Mouse (Mus musculus): Measurements from ENCODE around the gene Polr3f.
A peak's percentile ranks its signal among the peaks of the same experiment; 100 is the strongest.

The Polr3f gene

GRCm38 (mm10) chr2:144526981-144527820 is at the start of gene Polr3f, which contains the start of gene Dzank1:
TSS of gene Polr3f (plus strand) at chr2:144527718.
TSS of gene Dzank1 (minus strand) at chr2:144527414.
- DNase-seq (ENCODE audit: extremely low read depth, low read depth), result peak; percentile 93

DNA sequence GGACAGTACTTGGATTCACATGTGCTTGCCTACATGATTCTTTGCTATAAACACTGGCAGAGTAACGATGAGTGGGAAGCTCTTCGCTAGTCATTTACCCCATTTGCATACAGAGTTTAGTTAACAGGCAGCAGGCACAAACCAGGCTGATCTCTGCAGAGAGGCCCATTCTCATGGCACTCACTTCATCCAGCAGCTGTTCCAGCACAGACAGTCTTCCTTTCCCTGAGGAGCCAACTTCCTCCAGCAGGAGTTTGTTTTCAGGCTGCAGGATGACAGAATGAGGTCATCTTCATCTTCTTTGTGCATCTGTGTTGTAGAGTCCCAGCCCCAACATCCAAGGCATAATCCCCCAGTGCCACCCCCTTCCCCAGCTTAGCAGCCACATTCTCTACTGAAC is 48.1 kb upstream of the Polr3f start:
- no peak for DNase-seq (ENCODE audit: extremely low read depth, low read depth)

- DNase-seq (ENCODE audit: extremely low read depth, low read depth), result no peak
These were observed 43.4 kb upstream of the Polr3f start for GRCm38 (mm10) chr2:144484084-144484483.

GRCm38 (mm10) chr2:144485439-144485838 is 42.1 kb upstream of the Polr3f start:
- DNase-seq (ENCODE audit: extremely low read depth, low read depth), result no peak

GRCm38 (mm10) chr2:144487476-144487875 is 40.0 kb upstream of the Polr3f start:
- no peak for DNase-seq (ENCODE audit: extremely low read depth, low read depth)

DNA sequence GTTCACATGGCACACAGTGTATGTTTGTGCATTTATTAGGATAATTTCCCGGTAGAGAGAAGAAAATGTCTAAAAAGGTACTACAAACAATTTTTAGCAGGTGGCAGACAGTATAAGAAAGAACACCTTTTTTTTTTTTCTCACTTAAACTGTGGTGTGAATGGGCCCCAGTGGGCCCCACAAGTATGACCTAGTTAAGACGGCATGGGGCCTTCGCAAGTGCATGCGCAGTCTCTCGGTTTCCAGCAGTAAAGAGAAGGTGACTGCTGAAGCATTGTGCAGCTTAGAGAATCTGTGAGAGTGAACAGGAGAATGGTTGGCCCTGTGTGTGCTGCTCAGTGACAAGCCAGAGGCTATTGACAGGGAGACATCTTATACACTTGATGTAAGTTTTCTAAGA is 38.2 kb upstream of the Polr3f start:
- DNase-seq (ENCODE audit: extremely low read depth, low read depth), result no peak

- no peak for DNase-seq (ENCODE audit: extremely low read depth, low read depth)
These were observed 25.4 kb upstream of the Polr3f start for GRCm38 (mm10) chr2:144502134-144502533.

GRCm38 (mm10) chr2:144514619-144515018 is 12.9 kb upstream of the Polr3f start:
- no peak for DNase-seq (ENCODE audit: extremely low read depth, low read depth)

- DNase-seq (ENCODE audit: extremely low read depth, low read depth), result no peak
These were observed 7.7 kb upstream of the Polr3f start for GRCm38 (mm10) chr2:144519772-144520171.

DNA sequence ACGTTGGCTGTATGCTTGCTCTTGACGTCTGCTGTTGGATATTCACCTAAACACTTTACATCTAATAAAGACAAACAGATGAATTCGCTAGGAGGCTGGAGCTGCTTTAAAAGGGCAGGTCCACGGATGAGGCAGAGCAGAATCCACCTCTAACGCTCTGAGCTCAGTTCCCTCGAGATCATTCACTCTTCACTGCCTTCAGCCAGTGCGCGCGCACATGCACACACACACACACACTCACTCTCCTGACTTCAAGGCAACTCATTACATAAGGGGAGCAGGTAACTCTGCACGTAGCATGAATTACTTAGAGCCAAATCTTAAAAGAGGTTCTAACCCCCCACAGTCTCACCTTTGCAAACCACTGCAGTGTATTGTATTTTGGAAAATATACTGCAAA is 1.7 kb upstream of the Polr3f start:
- no peak for DNase-seq (ENCODE audit: extremely low read depth, low read depth)

GRCm38 (mm10) chr2:144527821-144528174 is 280 bp downstream of the Polr3f start:
- no peak for DNase-seq (ENCODE audit: extremely low read depth, low read depth)

DNA sequence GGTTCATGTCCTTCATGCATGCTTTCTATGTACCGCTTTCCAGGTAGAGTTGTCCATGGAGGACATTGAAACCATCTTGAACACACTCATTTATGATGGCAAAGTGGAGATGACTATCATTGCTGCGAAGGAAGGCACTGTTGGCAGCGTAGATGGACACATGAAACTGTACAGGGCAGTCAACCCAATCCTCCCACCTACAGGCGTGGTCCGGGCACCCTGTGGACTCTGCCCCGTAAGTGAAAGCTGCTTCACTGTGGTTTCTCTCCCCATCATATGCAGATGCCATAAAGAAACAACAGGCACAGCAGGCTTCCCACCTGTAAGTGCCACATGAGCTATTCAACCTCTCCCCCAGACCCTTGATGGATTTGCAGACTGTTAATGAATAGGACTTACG is 9.6 kb downstream of the Polr3f start:
- DNase-seq (ENCODE audit: extremely low read depth, low read depth), result no peak

DNA sequence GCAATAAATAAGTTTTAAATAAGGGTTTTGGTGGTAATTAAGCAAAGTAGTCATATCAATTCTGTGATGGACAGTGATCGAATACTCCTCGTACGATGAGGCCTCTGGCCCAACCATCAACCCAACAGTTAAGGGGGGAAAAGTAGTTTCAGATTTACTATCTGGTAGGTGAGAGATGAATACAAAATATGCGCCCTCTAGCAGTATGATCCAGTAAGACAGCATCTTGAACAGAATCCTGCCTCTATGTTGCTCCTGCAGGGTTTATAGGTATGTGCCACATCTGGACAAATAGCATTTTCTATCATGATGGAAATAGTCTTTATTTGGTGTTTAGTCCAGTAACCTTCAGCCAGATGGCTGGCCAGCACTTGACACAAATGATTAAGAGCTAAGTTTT is 13.7 kb downstream of the Polr3f start:
- no peak for DNase-seq (ENCODE audit: extremely low read depth, low read depth)

DNA sequence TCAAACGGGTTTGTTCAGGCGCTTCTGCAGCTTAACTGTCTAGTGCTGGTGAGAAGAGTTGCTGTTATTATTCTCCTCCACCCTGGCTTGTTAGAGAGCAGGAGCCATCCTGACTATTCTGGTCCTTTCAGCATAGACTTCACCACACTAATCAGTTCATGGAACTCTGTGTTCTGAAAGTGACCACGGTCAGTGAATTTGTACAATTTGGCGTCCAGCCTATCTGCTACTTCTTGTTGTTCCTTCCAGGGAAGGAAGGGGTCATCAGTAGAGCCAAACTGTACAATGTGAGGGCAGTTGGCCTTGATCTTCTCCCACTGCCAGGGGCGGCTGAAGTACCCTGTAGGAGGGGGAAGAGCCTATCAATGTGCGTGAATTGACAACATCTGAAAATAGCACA is 16.2 kb downstream of the Polr3f start:
- no peak for DNase-seq (ENCODE audit: extremely low read depth, low read depth)

DNA sequence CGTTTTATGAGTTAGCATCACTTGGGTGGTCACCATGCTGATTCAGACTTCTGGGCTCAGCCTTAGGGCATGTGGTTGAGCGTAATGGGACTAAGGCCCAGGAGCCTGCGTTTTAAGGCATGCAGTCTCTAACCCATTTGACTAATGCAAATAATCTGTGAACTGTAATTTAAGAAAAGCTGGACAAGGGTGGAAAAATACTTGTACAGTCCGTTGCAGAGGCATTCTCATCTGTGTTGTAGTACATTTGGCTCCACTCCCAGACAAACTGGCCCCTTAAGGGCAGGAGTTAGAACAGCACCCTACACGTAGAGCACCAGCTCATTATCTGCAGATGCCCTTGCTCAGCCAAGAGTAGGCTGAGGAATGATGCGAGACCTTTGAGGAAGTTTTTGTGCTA is 17.1 kb downstream of the Polr3f start:
- no peak for DNase-seq (ENCODE audit: extremely low read depth, low read depth)

- DNase-seq (ENCODE audit: extremely low read depth, low read depth), result no peak
These were observed 17.5 kb downstream of the Polr3f start for GRCm38 (mm10) chr2:144545061-144545460.

GRCm38 (mm10) chr2:144545481-144545880 is 18.0 kb downstream of the Polr3f start:
- no peak for DNase-seq (ENCODE audit: extremely low read depth, low read depth)

DNA sequence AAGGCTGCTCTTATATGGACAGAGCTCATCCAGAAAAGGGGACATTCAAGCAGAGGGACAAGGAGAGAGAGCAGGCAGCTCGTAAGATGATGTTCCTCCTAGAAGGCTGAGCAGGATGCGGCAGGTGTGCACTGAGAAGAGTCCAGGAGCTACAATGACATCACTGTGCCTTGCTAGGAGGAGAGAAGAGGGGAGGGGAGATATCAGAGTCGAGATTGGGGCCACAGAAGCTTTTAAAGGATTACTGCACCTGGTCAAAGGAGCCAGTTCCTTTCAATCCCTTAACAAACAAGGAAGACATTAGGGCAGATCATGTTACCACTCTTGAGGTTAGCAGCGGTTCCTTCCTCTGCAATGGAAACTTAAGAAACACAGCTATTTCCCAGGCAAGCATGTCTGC is 20.0 kb downstream of the Polr3f start:
- DNase-seq (ENCODE audit: extremely low read depth, low read depth), result no peak

- no peak for DNase-seq (ENCODE audit: extremely low read depth, low read depth)
These were observed 23.0 kb downstream of the Polr3f start, which contains the start of gene Rbbp9 for GRCm38 (mm10) chr2:144550529-144550928. TSS of gene Rbbp9 (minus strand) at chr2:144550869.

- DNase-seq (ENCODE audit: extremely low read depth, low read depth), result no peak
These were observed 26.4 kb downstream of the Polr3f start for GRCm38 (mm10) chr2:144553905-144554304.

DNA sequence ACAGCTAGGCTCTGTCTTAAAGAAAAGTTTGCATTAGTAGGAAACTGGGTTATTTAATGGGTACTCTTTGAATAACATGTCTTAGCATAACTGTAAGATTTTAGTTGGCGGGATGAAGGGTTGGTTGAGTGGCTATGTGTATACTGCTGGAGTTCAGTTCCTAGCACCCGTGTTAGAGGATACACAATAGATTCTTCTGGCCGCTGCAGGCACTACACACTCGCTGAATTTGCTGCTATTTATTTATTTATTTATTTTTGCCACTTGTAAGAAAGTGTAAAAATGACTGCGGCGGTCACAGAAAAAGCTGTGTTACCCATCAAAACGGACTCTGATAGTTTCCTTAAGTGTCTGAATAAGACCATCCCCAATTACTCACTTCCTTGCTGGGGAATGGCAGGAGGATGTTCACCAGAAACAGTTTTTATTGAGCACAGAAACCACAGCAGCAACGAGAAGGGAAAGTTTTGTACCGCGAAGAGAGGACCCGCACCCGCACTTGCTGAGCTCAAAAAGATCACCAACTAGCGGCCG is 27.8 kb downstream of the Polr3f start:
- DNase-seq (ENCODE audit: extremely low read depth, low read depth), result peak; percentile 60

- DNase-seq (ENCODE audit: extremely low read depth, low read depth), result peak; percentile 93
These were observed 28.5 kb downstream of the Polr3f start, which contains the start of gene Sec23b for GRCm38 (mm10) chr2:144555820-144556552. TSS of gene Sec23b (plus strand) at chr2:144556229.
